Mouse (Mus musculus): ENCODE data around the gene Shroom3. TPM values are rescaled to one million over a fixed set of nuclear protein-coding genes. Genes with fewer than 3 reads are reported as not detected.
A peak's percentile ranks its signal among the peaks of the same experiment; 100 is the strongest.

Shroom3 gene
- polyA plus RNA-seq, 1 experiment from 2014 or later: 6.6 TPM

DNA sequence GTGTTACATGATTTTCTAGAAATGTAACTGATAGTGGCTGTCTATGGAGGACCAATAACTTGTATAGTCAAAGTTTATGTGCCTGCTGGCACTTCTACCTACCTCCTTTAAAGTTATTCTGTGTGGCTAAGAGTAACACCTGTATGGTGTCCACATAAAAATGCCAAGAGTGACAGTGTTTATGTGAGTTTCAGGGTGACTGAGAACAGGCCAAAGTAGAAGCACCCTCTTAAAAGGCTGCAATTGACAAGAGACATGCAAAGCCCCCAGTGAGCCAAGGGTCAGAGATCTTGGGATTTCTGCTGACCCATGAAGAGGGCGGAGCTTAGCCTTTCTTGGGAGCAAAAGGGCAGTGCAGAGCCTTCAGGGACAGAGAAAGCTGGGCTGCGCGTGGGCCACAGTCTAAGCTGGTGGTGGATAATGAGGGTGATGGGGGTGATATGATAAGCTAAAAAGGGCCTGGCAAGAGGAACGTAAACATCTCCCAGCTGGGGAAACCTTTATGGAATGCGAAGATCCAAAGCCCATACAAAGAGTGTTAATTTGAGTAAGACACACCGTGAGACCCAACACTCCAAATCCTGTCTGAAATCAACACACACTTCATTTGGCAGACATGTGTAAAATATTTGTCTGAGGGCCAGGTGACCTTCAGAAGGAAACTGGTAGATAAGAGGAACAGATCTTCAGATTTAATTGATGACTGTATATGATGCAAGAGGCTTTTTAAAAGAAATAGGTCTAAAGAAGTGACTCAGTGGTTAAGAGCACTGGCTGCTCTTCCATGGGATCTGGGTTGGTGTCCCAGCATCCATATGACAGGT, 101.0 kb downstream of the Shroom3 start:
- Histone ChIP-seq H3K9ac (no peak overlapping the region), H3K4me3 (no peak overlapping the region), H3K36me3 (no peaks in the 10 kb centered on the region), H3K27ac (no peak overlapping the region), H3K4me1 (peaks cover 6% of the 10 kb centered on the region; the same call in 1 of the 2 replicates), H3K9me3 (0 out of 2 replicates have a peak, but pooled peaks cover 4% of the 10 kb centered on the region), H3K4me2 (replicated peaks) (no peak overlapping the region), H3K27me3 (no peaks in the 10 kb centered on the region)
- 41% methylated on average over 6 of the region's 6 CpGs for WGBS
- ATAC-seq (ENCODE audit: insufficient number of reproducible peaks, insufficient read depth, low FRiP score, low TSS enrichment): no peak

DNA sequence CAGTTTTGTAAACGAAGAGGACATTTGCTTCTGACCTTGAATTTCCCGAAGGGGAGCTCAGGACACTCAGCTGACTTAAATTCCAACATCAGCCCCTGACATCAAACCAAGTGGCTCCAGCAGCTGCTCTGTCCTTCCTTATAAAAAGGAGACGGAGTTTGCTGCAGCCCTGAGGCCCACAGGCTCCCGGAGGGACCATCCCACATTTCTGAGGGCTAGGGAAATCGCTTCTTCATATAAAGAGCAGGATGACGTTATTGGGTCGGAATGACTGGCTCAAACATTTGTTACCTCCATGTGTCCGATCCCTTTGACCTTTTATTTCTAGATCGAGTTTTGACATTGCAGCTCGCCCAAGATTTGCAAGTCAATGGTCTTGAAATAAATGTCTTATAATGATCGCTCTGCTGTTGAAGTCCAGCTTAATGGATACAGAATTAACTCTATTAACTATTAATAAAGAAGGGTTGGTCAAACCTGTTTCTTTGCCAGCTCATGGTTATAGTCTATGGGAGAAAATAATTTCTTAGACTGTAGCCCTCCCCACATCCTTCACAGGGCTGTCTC, 102.7 kb downstream of the Shroom3 start:
- 87% methylated on average over 11 of the region's 11 CpGs for WGBS
- Histone ChIP-seq H3K9ac (no peak overlapping the region), H3K4me2 (replicated peaks) (no peak overlapping the region), H3K4me3 (no peak overlapping the region), H3K27ac (no peak overlapping the region), H3K4me1 (peaks cover 6% of the 10 kb centered on the region; the same call in 1 of the 2 replicates), H3K36me3 (no peaks in the 10 kb centered on the region), H3K9me3 (0 out of 2 replicates have a peak, but pooled peaks cover 1% of the 10 kb centered on the region), H3K27me3 (no peaks in the 10 kb centered on the region)
- no peak for ATAC-seq (ENCODE audit: insufficient number of reproducible peaks, insufficient read depth, low FRiP score, low TSS enrichment)

DNA sequence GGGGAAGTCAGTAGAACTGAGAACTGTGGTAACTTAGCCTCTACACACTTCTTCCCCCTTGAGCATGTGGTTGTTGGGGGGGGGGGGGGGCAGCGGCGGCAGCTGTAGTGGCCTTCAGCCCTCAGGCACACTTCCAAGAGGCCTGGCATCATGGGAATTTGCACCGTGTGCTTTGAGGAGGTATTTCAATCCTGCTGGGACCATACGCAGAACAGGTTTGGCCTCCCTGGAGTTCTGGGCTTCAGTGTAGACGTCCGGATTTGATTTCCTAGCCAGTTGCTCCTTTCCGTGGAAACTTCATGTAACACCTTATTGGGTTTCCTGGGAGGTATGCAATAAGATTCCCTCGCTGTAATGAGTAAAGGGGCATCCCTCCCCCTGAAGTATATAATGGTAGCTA, 105.8 kb downstream of the Shroom3 start:
- no peak overlapping the region for H3K4me3 ChIP-seq
- peaks cover 6% of the 10 kb centered on the region; the same call in 1 of the 2 replicates for H3K4me1 ChIP-seq
- 50% methylated on average over 8 of the region's 8 CpGs for WGBS
- no peak overlapping the region for H3K4me2 ChIP-seq (replicated peaks)
- no peaks in the 10 kb centered on the region for H3K36me3 ChIP-seq
- no peak overlapping the region for H3K27ac ChIP-seq
- no peak overlapping the region for H3K9ac ChIP-seq
- H3K27me3 ChIP-seq: no peaks in the 10 kb centered on the region
- ATAC-seq (ENCODE audit: insufficient number of reproducible peaks, insufficient read depth, low FRiP score, low TSS enrichment): no peak
- no peaks in the 10 kb centered on the region for H3K9me3 ChIP-seq

DNA sequence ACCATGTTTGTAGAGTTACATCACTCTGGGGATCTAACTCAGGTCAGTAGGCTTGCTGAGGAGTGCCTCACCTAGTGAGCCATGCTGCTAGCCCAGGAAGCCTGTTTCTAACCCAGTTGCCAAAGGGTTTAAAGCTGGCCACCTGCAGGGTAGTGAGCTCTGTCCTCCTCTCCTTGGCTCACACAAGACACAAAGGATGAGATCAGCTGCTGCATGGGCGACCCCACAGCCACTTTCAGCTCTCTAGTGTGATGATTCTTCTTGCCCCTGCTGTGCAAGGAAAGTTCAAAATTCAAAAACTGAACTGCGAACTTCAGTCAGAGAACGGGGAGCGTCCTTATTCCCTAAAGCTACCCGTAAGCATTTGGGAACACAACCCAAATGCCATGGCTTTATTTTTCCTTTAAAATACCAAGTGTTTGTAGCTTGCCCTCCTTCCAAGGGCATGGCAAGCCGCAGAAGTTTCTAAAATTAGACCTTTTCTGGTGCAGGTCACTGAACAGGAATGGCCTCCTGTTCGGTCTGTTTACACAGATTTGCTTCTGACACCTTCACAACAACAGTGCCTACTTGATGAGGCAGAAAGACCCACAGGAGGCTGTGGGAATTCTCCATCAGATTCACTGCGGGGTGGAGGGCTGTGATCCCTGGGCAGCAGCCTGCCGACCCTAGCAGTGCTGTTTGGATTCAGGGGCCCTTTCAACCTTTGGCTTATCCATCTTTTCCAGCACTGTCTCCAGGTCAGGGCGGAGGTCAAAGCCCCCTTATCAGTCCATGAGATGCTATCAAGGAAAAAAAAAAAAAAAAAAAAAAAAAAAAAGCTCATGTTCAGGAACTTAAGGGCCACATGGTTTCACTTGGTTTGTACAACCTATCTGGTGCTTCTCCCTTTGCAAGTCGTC, 113.1 kb downstream of the Shroom3 start:
- Histone ChIP-seq H3K4me2 (replicated peaks) (no peak overlapping the region), H3K27ac (no peak overlapping the region), H3K4me1 (no peaks in the 10 kb centered on the region), H3K27me3 (no peaks in the 10 kb centered on the region), H3K9ac (no peak overlapping the region), H3K9me3 (no peaks in the 10 kb centered on the region), H3K36me3 (no peaks in the 10 kb centered on the region), H3K4me3 (no peak overlapping the region)
- 41% methylated on average over 11 of the region's 11 CpGs for WGBS
- ATAC-seq (ENCODE audit: insufficient number of reproducible peaks, insufficient read depth, low FRiP score, low TSS enrichment): no peak

DNA sequence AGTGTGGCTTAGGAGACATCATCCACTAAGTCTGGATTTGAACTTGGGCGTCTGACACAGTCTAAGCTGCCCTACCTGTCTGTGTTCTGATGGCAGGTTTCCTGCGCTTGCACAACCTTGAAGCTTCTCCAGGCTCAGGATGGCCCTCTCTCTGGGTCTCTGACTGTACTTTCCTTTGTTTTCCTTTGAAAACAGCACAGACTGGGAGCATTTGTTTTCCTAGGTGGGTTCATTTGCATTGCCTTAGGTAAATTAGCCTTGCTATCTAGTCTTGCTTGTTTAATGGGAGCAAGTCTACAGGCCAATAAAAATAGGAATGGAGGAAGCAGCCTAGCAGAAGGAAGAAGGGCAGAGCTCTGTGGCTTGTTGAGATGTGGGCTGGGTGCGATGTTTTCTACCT, 114.7 kb downstream of the Shroom3 start:
- no peak overlapping the region for H3K4me2 ChIP-seq (replicated peaks)

DNA sequence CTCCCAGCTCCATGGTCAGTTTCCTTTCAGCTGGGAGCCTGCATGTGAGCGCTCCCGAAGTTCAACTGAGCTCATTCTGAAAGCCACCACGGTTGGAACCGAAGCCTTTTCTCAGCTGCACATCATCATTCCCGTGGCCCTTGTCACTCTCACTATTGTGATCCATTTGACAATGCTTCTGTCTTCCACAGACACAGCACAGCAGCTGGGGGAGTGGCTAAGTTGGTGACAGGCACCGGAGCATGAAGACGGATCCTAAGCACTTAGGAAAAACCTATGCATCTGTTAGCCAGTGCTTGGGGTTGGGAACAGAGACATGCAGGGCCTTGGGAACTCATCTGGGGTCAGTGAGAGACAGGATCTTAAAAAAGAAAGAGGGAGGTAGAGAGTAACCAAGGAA, 121.1 kb downstream of the Shroom3 start:
- H3K27me3 ChIP-seq: no peaks in the 10 kb centered on the region; the same call in 1 of the 2 replicates
- H3K4me2 ChIP-seq (replicated peaks): no peak overlapping the region
- H3K27ac ChIP-seq: no peak overlapping the region
- H3K36me3 ChIP-seq: no peaks in the 10 kb centered on the region
- no peak overlapping the region for H3K4me3 ChIP-seq
- ATAC-seq (ENCODE audit: insufficient number of reproducible peaks, insufficient read depth, low FRiP score, low TSS enrichment): no peak
- 45% methylated on average over 7 of the region's 7 CpGs for WGBS
- no peak overlapping the region for H3K9ac ChIP-seq
- H3K9me3 ChIP-seq: no peaks in the 10 kb centered on the region
- peaks cover 14% of the 10 kb centered on the region; the same call in 1 of the 2 replicates for H3K4me1 ChIP-seq

More for the DNA sequence above, 114.7 kb downstream of the Shroom3 start:
- H3K9ac ChIP-seq: no peak overlapping the region
- ATAC-seq (ENCODE audit: insufficient number of reproducible peaks, insufficient read depth, low FRiP score, low TSS enrichment): no peak
- H3K27me3 ChIP-seq: no peaks in the 10 kb centered on the region
- no peak overlapping the region for H3K27ac ChIP-seq
- H3K9me3 ChIP-seq: no peaks in the 10 kb centered on the region
- 69% methylated on average over 3 of the region's 3 CpGs for WGBS
- H3K4me3 ChIP-seq: no peak overlapping the region
- no peaks in the 10 kb centered on the region for H3K36me3 ChIP-seq
- H3K4me1 ChIP-seq: no peaks in the 10 kb centered on the region

DNA sequence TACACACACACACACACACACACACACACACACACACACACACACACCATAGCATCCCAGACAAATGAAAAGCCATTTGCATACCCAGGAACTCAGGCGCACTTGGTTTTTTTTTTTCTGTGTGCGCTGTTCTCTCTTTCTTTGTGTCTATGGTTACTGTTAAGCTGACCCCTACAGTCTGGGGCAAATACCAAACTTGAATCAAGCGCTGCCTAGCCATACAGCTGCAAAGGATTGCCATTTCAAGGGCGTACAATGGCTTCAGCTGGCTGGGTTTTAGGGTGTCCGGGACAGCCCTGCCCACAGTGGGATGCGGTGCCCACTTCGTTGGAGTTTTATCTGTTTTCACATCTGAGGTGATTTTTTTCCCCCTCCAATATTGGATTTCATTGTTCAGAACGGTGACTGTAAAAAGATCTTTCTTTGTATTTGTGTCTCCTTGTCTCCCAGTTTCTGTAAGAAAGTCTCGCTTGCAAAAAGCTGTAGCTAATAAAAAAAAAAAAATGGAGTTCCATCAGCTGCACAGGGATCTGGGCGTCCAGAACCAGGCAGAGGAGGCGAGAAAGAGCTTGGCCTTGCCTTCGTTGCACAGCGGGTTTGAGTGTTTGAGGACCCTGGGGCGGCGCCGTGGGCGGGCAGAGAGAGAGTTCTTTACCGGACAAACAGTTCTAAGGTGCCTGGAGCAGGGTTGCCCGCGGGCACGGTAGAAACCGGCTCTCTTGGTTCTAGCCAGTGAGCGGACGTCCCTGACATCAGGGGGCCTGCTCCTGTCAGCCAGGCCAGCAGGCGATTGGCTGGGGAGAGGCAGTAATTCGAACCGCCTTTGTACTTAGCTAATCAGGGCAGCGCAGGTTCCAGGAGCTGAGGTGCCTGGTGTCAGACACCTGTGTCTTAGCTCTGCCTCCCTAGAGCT, 125.5 kb downstream of the Shroom3 start:
- Histone ChIP-seq H3K4me1 (peaks cover 33% of the 10 kb centered on the region), H3K4me3 (peak overlapping the region; percentile 27), H3K36me3 (no peaks in the 10 kb centered on the region), H3K4me2 (replicated peaks) (peak overlapping the region; percentile 48), H3K9me3 (no peaks in the 10 kb centered on the region), H3K27ac (no peak overlapping the region), H3K9ac (peak overlapping the region; percentile 15; the same call in 1 of the 2 replicates), H3K27me3 (no peaks in the 10 kb centered on the region; the same call in 1 of the 2 replicates)
- peak; percentile 80 for ATAC-seq (ENCODE audit: insufficient number of reproducible peaks, insufficient read depth, low FRiP score, low TSS enrichment)
- WGBS: 4% methylated on average over 28 of the region's 28 CpGs

DNA sequence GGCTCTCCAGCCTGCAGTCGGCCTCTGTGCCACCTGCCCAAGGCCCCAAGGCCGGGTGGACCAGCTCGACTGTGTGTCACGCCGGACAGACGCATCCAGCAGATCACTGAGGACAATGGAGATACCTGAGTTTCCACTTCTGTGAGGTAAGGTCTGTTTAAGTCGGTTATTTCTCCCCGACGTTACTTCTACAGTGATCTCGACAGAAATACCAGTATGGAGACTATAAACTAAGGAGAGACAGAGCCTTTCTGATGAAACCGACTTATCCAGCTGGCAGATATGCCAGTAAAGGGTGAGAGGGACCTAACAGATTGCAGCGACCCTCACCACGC, 126.1 kb downstream of the Shroom3 start:
- H3K9me3 ChIP-seq: no peaks in the 10 kb centered on the region
- no peaks in the 10 kb centered on the region; the same call in 1 of the 2 replicates for H3K27me3 ChIP-seq
- peaks cover 33% of the 10 kb centered on the region for H3K4me1 ChIP-seq
- no peaks in the 10 kb centered on the region for H3K36me3 ChIP-seq
- peak overlapping the region; percentile 27; the same call in 1 of the 2 replicates for H3K4me3 ChIP-seq
- WGBS: 15% methylated on average over 13 of the region's 13 CpGs
- no peak overlapping the region; the same call in 1 of the 2 replicates for H3K27ac ChIP-seq
- 0 out of 2 replicates have a peak overlapping the region, but pooled peaks have one; percentile 15 for H3K9ac ChIP-seq
- no peak for ATAC-seq (ENCODE audit: insufficient number of reproducible peaks, insufficient read depth, low FRiP score, low TSS enrichment)
- peak overlapping the region; percentile 48 for H3K4me2 ChIP-seq (replicated peaks)

DNA sequence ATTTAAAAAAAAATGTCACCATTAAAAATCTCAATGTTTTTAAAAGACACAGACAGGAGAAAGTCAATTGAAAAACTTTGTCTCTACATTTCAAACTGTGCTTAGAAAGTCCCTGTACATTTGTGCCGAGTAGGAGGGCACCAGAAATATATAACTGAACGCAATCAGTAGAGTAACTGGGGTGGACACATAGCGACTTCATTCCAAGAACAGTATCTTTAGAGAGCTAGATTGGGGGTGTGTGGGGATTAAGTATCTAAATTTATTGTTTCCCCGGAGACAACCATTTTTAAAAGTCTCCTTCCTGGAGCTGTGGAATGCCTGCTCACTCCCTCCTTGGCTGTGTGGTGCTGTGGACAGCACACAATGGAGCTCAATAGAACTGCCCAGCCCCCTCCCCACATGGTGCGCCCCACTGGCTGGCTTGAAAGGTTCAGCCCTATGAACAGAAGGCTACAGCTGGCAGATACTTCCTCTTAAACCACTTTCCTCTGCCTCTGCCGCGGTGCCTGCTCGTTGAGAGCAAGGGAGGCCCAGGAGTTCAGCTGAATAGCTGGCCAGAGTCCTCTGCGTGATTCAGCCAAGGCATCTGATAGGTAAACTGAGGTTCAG, 127.8 kb downstream of the Shroom3 start:
- no peak overlapping the region for H3K4me3 ChIP-seq
- H3K27ac ChIP-seq: no peak overlapping the region
- WGBS: 14% methylated on average over 9 of the region's 9 CpGs
- H3K36me3 ChIP-seq: no peaks in the 10 kb centered on the region
- H3K9ac ChIP-seq: no peak overlapping the region
- H3K9me3 ChIP-seq: no peaks in the 10 kb centered on the region
- H3K4me1 ChIP-seq: peaks cover 33% of the 10 kb centered on the region
- ATAC-seq (ENCODE audit: insufficient number of reproducible peaks, insufficient read depth, low FRiP score, low TSS enrichment): no peak
- H3K27me3 ChIP-seq: no peaks in the 10 kb centered on the region; the same call in 1 of the 2 replicates
- H3K4me2 ChIP-seq (replicated peaks): 0 out of 2 replicates have a peak overlapping the region, but pooled peaks have one; percentile 6

DNA sequence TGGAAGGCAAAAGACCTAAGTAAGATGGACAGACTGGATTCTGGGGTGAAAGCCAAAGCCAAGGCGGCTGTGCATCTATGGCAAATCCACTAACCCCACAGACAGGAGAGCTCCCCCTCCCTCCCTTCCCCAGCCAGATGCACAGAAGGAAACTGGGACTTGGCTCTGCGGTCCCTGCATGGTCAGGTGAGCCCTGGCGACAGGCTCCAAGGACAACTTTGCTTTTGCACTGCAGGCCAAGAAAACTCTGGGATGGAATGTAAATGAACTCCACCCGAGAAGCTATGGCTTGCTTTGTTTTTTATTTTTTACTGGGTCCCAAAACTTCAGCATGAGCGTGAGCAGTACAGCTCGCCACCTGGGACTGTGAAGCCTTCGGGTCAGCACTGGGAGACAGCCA, 128.5 kb downstream of the Shroom3 start:
- H3K9me3 ChIP-seq: no peaks in the 10 kb centered on the region
- peaks cover 33% of the 10 kb centered on the region for H3K4me1 ChIP-seq
- H3K9ac ChIP-seq: no peak overlapping the region
- no peak overlapping the region for H3K27ac ChIP-seq
- no peaks in the 10 kb centered on the region; the same call in 1 of the 2 replicates for H3K27me3 ChIP-seq
- 0 out of 2 replicates have a peak overlapping the region, but pooled peaks have one; percentile 0 for H3K4me2 ChIP-seq (replicated peaks)
- no peak overlapping the region for H3K4me3 ChIP-seq
- no peaks in the 10 kb centered on the region for H3K36me3 ChIP-seq
- 21% methylated on average over 7 of the region's 7 CpGs for WGBS
- no peak for ATAC-seq (ENCODE audit: insufficient number of reproducible peaks, insufficient read depth, low FRiP score, low TSS enrichment)

All from embryonic facial prominence, embryonic 12.5 days (tissue).